Mouse (Mus musculus): ENCODE measurements around the gene 4930544G11Rik.

DNA sequence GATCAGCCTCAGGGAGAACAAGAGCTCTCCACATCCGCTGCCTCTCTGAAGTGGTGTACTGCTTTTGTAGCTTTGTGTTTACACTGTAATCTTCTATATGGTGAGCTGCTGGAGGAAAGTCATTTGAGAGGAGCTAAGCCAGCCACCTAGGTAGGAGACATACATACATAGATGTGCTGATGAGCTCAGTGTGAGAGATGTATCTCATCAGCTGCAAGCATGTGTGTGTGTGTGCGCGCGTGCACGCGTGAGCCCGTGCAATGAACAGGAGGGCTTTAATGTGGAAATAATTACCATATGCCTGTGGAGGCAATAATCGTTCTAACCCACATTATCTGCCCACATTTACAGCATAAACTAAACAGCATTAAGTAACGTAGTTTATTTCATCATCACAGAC is 18.0 kb downstream of the 4930544G11Rik start:
- TF ChIP-seq CTCF (IDR thresholded peaks at IDR 0.05; ENCODE audit: borderline replicate concordance, insufficient read depth, low read length) = no peak
- TF ChIP-seq POLR2A (IDR thresholded peaks at IDR 0.05; ENCODE audit: low read depth, low read length) = no peak

Data from embryonic fibroblast, embryonic 13.5 days (primary cell).